Mouse (Mus musculus): ENCODE measurements around the gene Usf3. TPM values are rescaled to one million over a fixed set of nuclear protein-coding genes. Genes with fewer than 3 reads are reported as not detected.

Gene Usf3
- polyA plus RNA-seq, 1 experiment from 2014 or later = 6.7 TPM

DNA sequence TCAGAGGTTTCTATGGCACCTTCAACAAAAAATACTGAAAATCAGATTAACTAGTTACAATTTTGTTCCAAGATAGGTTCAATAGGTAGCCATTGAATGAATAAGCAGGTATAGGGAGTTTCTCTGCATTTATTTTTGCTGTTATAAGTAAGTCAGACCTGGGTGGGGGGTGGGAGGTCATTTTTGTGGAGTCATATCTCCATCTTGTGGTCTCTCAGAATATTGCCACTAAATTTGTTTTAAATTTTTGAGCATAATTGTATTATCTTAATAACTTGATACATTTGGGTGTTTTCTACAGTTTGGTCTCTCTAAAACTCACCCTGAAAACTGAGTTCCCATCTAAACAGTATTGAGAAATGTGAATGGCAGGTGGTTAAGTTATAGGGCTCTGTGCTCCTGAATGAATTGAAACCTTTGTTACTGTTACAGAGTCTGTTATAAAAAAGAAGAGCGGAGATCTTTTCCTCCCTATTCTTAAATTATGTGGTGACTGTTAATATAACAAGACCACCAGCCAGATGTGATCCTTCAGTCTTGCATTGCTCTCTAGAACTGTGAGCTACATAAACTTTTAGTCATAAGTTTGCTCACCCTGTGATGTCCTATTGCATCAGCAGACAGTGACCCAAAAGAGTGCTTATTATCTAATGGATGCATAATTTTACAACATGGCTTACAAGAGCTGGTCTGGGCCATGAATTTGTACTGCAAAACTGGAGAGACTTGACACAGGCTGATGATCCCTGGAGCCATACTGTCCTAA is 23.9 kb upstream of the Usf3 start:
- no peak overlapping the region for H3K27ac ChIP-seq
- 100% methylated on average over 1 of the region's 1 CpGs for WGBS (ENCODE audit: missing documents)
- H3K4me3 ChIP-seq (ENCODE audit: inconsistent target) = no peak overlapping the region
- no peaks in the 10 kb centered on the region for H3K36me3 ChIP-seq (ENCODE audit: inconsistent target)
- peaks cover 96% of the 10 kb centered on the region for H3K79me2 ChIP-seq (ENCODE audit: inconsistent target)

GRCm38 (mm10) chr16:44154497-44155057 is 18.5 kb upstream of the Usf3 start:
- peaks cover 19% of the 10 kb centered on the region for H3K36me3 ChIP-seq (ENCODE audit: inconsistent target)
- no peak overlapping the region for H3K4me3 ChIP-seq (ENCODE audit: inconsistent target)
- 73% methylated on average over 6 of the region's 6 CpGs for WGBS (ENCODE audit: missing documents)
- H3K27ac ChIP-seq = no peak overlapping the region
- peaks cover 84% of the 10 kb centered on the region for H3K79me2 ChIP-seq (ENCODE audit: inconsistent target)

DNA sequence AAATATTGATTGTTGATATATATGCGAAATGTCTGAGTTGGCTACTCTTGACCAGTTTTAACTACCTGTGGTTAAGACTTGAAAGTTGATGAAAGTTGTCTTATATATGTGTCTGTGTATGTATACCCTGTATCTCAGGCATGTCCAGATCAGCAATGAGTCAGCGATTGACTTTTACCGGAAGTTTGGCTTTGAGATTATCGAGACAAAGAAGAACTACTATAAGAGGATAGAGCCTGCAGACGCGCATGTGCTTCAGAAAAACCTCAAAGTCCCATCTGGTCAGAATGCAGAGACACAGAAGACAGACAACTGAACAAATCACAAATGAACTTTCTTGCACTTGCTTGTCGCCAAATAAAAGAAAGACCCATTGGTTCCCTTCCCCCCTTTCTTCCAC is 13.7 kb upstream of the Usf3 start:
- H3K27ac ChIP-seq = no peak overlapping the region
- peaks cover 40% of the 10 kb centered on the region for H3K79me2 ChIP-seq (ENCODE audit: inconsistent target)
- no peak overlapping the region for H3K4me3 ChIP-seq (ENCODE audit: inconsistent target)
- WGBS (ENCODE audit: missing documents) = 78% methylated on average over 7 of the region's 7 CpGs
- H3K36me3 ChIP-seq (ENCODE audit: inconsistent target) = peaks cover 27% of the 10 kb centered on the region

- peaks cover 12% of the 10 kb centered on the region for H3K36me3 ChIP-seq (ENCODE audit: inconsistent target)
- H3K79me2 ChIP-seq (ENCODE audit: inconsistent target) = no peaks in the 10 kb centered on the region
- H3K27ac ChIP-seq = no peak overlapping the region
- no peak overlapping the region for H3K4me3 ChIP-seq (ENCODE audit: inconsistent target)
- WGBS (ENCODE audit: missing documents) = 85% methylated on average over 2 of the region's 2 CpGs
Measured at GRCm38 (mm10) chr16:44163831-44164230, 9.2 kb upstream of the Usf3 start.

DNA sequence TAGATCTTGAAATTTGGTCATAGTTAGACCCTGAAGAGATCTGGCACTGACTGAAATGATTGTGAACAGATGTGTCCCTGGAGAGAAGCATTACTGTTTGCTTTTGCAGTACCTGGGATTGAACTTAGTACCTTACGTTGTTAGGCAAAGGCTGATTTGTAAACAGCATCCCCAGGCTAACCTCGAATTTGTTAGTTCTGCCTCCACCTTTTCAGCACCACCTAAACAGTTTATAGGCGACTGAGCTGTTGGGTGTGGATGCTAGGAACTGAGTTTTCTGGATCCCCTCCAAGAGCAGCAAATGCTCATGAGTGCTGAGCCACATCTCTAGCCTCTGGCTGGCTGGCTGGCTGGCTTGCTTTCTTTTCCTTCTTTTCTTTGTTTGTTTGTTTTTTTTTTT is 7.9 kb upstream of the Usf3 start:
- WGBS (ENCODE audit: missing documents) = 79% methylated on average over 3 of the region's 3 CpGs

GRCm38 (mm10) chr16:44168990-44169389 is 4.1 kb upstream of the Usf3 start:
- 86% methylated on average over 4 of the region's 4 CpGs for WGBS (ENCODE audit: missing documents)
- Histone ChIP-seq H3K4me3 (ENCODE audit: inconsistent target) (no peak overlapping the region), H3K27ac (no peak overlapping the region), H3K36me3 (ENCODE audit: inconsistent target) (no peaks in the 10 kb centered on the region), H3K79me2 (ENCODE audit: inconsistent target) (peaks cover 4% of the 10 kb centered on the region)

More for the DNA sequence above, 7.9 kb upstream of the Usf3 start:
- H3K4me3 ChIP-seq (ENCODE audit: inconsistent target) = no peak overlapping the region
- peaks cover 3% of the 10 kb centered on the region; the same call in 1 of the 2 replicates for H3K36me3 ChIP-seq (ENCODE audit: inconsistent target)
- no peaks in the 10 kb centered on the region for H3K79me2 ChIP-seq (ENCODE audit: inconsistent target)
- no peak overlapping the region for H3K27ac ChIP-seq

DNA sequence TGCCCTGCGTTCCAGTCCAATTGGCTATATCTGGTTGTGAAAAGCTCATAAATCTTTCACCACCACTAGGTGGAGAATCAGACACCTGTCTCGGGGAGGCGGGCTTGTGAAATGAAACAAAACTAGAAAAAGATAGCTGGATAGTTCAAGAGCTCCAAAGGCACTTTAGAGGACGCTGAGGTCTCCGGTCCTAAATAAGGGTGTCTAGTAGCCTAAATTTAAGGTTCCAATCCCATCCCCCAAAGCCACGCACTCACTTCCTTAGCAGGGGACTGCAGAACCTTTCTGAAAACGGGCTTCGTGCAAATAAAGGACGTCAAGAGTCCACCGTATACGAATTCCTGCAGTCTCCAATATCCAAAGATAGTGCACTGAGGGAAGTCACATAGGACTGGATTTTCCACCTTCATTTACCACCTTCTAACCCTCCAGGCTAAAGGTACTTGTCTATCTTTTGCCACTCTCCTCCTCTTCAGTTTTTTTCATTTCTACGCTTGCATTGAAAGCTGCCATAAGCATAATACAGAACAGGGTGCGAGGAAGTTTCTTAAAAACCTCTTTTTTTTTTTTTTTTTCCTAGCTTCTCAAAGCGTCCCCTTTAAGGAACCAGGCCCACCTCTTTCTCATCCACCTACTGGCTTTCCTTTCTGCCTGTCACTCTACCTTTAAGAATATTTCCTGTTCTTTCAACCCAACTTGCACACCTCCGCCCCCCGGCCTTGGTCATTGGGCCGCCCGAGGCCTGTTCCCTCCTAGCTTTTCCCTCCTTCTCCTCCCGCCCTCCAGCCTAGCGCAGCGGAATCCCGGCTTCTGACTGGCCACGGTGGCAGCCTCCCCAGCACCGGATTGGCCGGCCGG is 520 bp upstream of the Usf3 start:
- H3K4me3 ChIP-seq (ENCODE audit: inconsistent target) = peak overlapping the region; percentile 71
- peaks cover 40% of the 10 kb centered on the region for H3K79me2 ChIP-seq (ENCODE audit: inconsistent target)
- WGBS (ENCODE audit: missing documents) = under 1% methylated on average over 25 of the region's 26 CpGs
- H3K36me3 ChIP-seq (ENCODE audit: inconsistent target) = no peaks in the 10 kb centered on the region
- H3K27ac ChIP-seq = peak overlapping the region; percentile 74

- WGBS (ENCODE audit: missing documents) = 17% methylated on average over 7 of the region's 7 CpGs
- no peaks in the 10 kb centered on the region for H3K36me3 ChIP-seq (ENCODE audit: inconsistent target)
- H3K27ac ChIP-seq = no peak overlapping the region
Measured at GRCm38 (mm10) chr16:44173966-44174530, 1.0 kb downstream of the Usf3 start.

DNA sequence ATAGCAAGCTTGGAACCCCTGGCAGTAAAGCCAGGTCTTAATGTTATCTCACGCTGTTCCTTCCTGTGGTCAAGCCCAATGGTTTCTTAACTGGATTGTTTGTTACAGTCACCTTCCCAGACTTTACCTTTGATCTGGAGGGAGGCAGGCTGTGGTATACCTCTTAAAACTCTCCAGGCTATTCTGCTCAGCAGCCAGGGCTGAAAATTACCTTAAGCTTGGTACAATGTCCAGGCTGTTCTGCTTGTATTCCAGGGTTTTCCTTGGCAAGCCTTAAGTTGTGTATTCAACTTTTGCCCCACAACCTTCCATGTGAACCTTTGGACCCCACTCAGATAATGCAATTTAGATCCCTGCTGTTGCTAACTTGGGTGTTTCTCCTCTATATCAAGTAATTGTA is 2.0 kb downstream of the Usf3 start:
- no peak overlapping the region for H3K4me3 ChIP-seq (ENCODE audit: inconsistent target)
- H3K27ac ChIP-seq = no peak overlapping the region
- H3K36me3 ChIP-seq (ENCODE audit: inconsistent target) = no peaks in the 10 kb centered on the region
- 56% methylated on average over 1 of the region's 1 CpGs for WGBS (ENCODE audit: missing documents)
- peaks cover 49% of the 10 kb centered on the region for H3K79me2 ChIP-seq (ENCODE audit: inconsistent target)

More at GRCm38 (mm10) chr16:44173966-44174530, 1.0 kb downstream of the Usf3 start:
- Histone ChIP-seq H3K79me2 (ENCODE audit: inconsistent target) (peaks cover 46% of the 10 kb centered on the region), H3K4me3 (ENCODE audit: inconsistent target) (peak overlapping the region; percentile 47)

DNA sequence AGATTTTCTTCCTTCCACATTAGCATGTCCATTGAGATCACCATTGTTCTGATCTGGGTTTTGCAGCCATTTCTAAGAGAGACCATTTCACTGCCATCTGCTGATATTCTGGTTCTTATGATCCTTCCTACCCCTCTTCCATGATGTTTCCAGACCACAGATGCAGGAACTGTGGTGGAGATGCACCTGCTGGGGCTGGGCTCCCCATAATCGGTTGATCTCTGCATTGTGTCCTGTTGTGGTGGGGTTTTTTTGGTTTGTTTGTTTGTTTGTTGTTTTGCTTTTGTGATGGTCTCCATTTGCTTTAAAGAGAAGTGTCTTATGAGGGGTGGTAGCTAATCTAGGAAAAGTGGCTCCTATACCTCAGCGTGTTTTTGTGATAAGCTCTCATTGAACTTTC is 3.5 kb downstream of the Usf3 start:
- Histone ChIP-seq H3K4me3 (ENCODE audit: inconsistent target) (no peak overlapping the region), H3K36me3 (ENCODE audit: inconsistent target) (no peaks in the 10 kb centered on the region)

DNA sequence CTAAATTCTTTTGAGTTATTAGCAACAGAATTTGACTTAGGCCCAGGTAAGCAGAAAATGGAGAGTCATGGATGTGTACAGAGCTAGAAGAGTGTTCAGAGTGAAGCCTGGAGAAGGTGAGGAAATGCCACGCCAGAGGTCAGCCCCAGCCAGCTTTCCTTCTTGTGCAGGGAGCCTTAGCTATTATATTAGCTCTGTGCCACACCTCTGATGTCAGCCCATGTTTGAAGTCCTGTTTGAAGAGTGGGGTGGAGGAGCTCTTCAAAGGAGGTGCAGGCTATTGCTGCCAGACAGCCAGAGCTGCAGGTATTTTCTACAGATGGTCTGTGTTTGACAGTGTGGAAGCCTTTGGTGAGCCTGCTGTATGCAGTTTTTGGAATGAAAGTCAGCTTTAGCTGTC is 5.5 kb downstream of the Usf3 start:
- H3K36me3 ChIP-seq (ENCODE audit: inconsistent target) = no peaks in the 10 kb centered on the region
- 100% methylated on average over 1 of the region's 1 CpGs for WGBS (ENCODE audit: missing documents)
- H3K79me2 ChIP-seq (ENCODE audit: inconsistent target) = peaks cover 49% of the 10 kb centered on the region
- no peak overlapping the region for H3K4me3 ChIP-seq (ENCODE audit: inconsistent target)
- no peak overlapping the region for H3K27ac ChIP-seq

More for the DNA sequence above, 3.5 kb downstream of the Usf3 start:
- 94% methylated on average over 2 of the region's 2 CpGs for WGBS (ENCODE audit: missing documents)
- Histone ChIP-seq H3K27ac (no peak overlapping the region), H3K79me2 (ENCODE audit: inconsistent target) (peaks cover 49% of the 10 kb centered on the region)

GRCm38 (mm10) chr16:44182597-44182996 is 9.6 kb downstream of the Usf3 start:
- Histone ChIP-seq H3K36me3 (ENCODE audit: inconsistent target) (no peaks in the 10 kb centered on the region), H3K27ac (no peak overlapping the region), H3K79me2 (ENCODE audit: inconsistent target) (peaks cover 8% of the 10 kb centered on the region; the same call in 1 of the 2 replicates), H3K4me3 (ENCODE audit: inconsistent target) (no peak overlapping the region)
- 91% methylated on average over 1 of the region's 1 CpGs for WGBS (ENCODE audit: missing documents)

GRCm38 (mm10) chr16:44184769-44185168 is 11.7 kb downstream of the Usf3 start:
- Histone ChIP-seq H3K27ac (no peak overlapping the region), H3K36me3 (ENCODE audit: inconsistent target) (no peaks in the 10 kb centered on the region), H3K4me3 (ENCODE audit: inconsistent target) (no peak overlapping the region), H3K79me2 (ENCODE audit: inconsistent target) (no peaks in the 10 kb centered on the region; the same call in 1 of the 2 replicates)
- WGBS (ENCODE audit: missing documents) = 94% methylated on average over 3 of the region's 3 CpGs

- no peak overlapping the region for H3K4me3 ChIP-seq (ENCODE audit: inconsistent target)
- H3K79me2 ChIP-seq (ENCODE audit: inconsistent target) = no peaks in the 10 kb centered on the region; the same call in 1 of the 2 replicates
- H3K27ac ChIP-seq = no peak overlapping the region
- WGBS (ENCODE audit: missing documents) = 61% methylated on average over 4 of the region's 4 CpGs
- H3K36me3 ChIP-seq (ENCODE audit: inconsistent target) = no peaks in the 10 kb centered on the region
Measured at GRCm38 (mm10) chr16:44187172-44187571, 14.1 kb downstream of the Usf3 start.

All from macrophage (primary cell).